Mouse (Mus musculus): ENCODE results near the gene Htatsf1.

- TF ChIP-seq EP300 (IDR thresholded peaks at IDR 0.05; ENCODE audit: low read depth) (no peak), CTCF (IDR thresholded peaks at IDR 0.05; ENCODE audit: low read depth) (no peak)
These were observed 9.5 kb upstream of the Htatsf1 start for GRCm38 (mm10) chrX:57043869-57044268.

All from liver, embryonic 14.5 days (tissue).